Mouse (Mus musculus): ENCODE measurements around the gene Hspbap1.

GRCm38 (mm10) chr16:35787568-35788189 is 17.5 kb downstream of the Hspbap1 start:
- TF ChIP-seq MAFK (IDR thresholded peaks at IDR 0.05; ENCODE audit: borderline replicate concordance, low read depth, low read length) (no peak), POLR2A (IDR thresholded peaks at IDR 0.05; ENCODE audit: control insufficient read depth in 1 of 2, insufficient read depth in 1 of 2, low read depth in 1 of 2, low read length in 2 of 2, poor library complexity in 1 of 2) (no peak), ZC3H11A (IDR thresholded peaks at IDR 0.05; ENCODE audit: low read depth, low read length) (no peak), MYC (IDR thresholded peaks at IDR 0.05; ENCODE audit: low read depth, low read length) (no peak), EP300 (IDR thresholded peaks at IDR 0.05; ENCODE audit: low read depth in 1 of 2, low read length in 2 of 2) (no peak), CHD2 (IDR thresholded peaks at IDR 0.05; ENCODE audit: low read length) (no peak), BHLHE40 (IDR thresholded peaks at IDR 0.05; ENCODE audit: borderline replicate concordance, low read depth, low read length) (no peak)

Data from MEL (cell line).